8 mouse cellular contexts compared by ENCODE assay signal in genomic region chr9:89827564-89827963, GRCm38 (mm10).
DNase-seq lines count a peak whose midpoint lies in the region; ATAC-seq lines count a peak whose summit lies in the region.
"Had no signal": no experiment of that assay in that cellular context is flagged by ENCODE, and none has a peak within 500 bp of the region (broad histone marks: within the 10 kb centered on the region; RNA-seq: fewer than 3 reads in every experiment).

No protein-coding gene starts in this region.

- no peaks in the 10 kb centered on the region for H3K27me3 ChIP-seq in limb, embryonic 11.5 days (ENCODE audit: control insufficient read depth, insufficient read depth, low read length)
- no peaks in the 10 kb centered on the region for H3K27me3 ChIP-seq in limb, embryonic 10.5 days (ENCODE audit: low read depth, poor library complexity, severe bottlenecking)
- 0 out of 2 replicates have a peak, but pooled peaks cover 4% of the 10 kb centered on the region for H3K27me3 ChIP-seq in embryonic facial prominence, embryonic 13.5 days
- H3K27me3 ChIP-seq in forebrain, embryonic 14.5 days (replicated peaks; ENCODE audit: control insufficient read depth, insufficient read depth, low read length) = 0 out of 2 replicates have a peak, but pooled peaks cover 3% of the 10 kb centered on the region
- no peaks in the 10 kb centered on the region for H3K27me3 ChIP-seq in liver, embryonic 13.5 days

- no peaks in the 10 kb centered on the region for H3K9me3 ChIP-seq in limb, embryonic 11.5 days (ENCODE audit: control insufficient read depth, low read length)
- H3K9me3 ChIP-seq in limb, embryonic 10.5 days (replicated peaks) = no peaks in the 10 kb centered on the region
- H3K9me3 ChIP-seq in embryonic facial prominence, embryonic 13.5 days = no peaks in the 10 kb centered on the region
- no peaks in the 10 kb centered on the region for H3K9me3 ChIP-seq in forebrain, embryonic 14.5 days (replicated peaks; ENCODE audit: control insufficient read depth, low read length)
- H3K9me3 ChIP-seq in liver, embryonic 13.5 days (replicated peaks) = no peaks in the 10 kb centered on the region
- H3K9me3 ChIP-seq: limb, embryonic 12.5 days had no signal

- H3K4me2 ChIP-seq in limb, embryonic 11.5 days (ENCODE audit: low read depth, severe bottlenecking) = 0 out of 2 replicates have a peak overlapping the region, but pooled peaks have one; percentile 22
- H3K4me2 ChIP-seq in embryonic facial prominence, embryonic 13.5 days = peak overlapping the region; percentile 45; the same call in 1 of the 2 replicates
- H3K4me2 ChIP-seq in forebrain, embryonic 14.5 days (ENCODE audit: low read length) = no peak overlapping the region
- peak overlapping the region; percentile 38; the same call in 1 of the 2 replicates for H3K4me2 ChIP-seq in liver, embryonic 13.5 days

- no peak overlapping the region for H3K9ac ChIP-seq in limb, embryonic 11.5 days (ENCODE audit: low read length)
- H3K9ac ChIP-seq in embryonic facial prominence, embryonic 13.5 days = no peak overlapping the region
- H3K9ac ChIP-seq in forebrain, embryonic 14.5 days (ENCODE audit: low read length) = no peak overlapping the region
- H3K9ac ChIP-seq in liver, embryonic 13.5 days = no peak overlapping the region
- H3K9ac ChIP-seq: limb, embryonic 12.5 days had no signal

- ATAC-seq in limb, embryonic 11.5 days (ENCODE audit: insufficient number of reproducible peaks, low FRiP score, low TSS enrichment, low read depth) = no peak
- no peak for ATAC-seq in embryonic facial prominence, embryonic 13.5 days (ENCODE audit: insufficient number of reproducible peaks, insufficient read depth, low FRiP score, low TSS enrichment, low read depth)
- ATAC-seq in forebrain, embryonic 14.5 days = peak; percentile 58
- ATAC-seq in liver, embryonic 13.5 days (ENCODE audit: low read depth) = no peak

- H3K4me3 ChIP-seq in limb, embryonic 11.5 days (ENCODE audit: low read depth, low read length) = no peak overlapping the region
- no peak overlapping the region for H3K4me3 ChIP-seq in limb, embryonic 10.5 days
- no peak overlapping the region; the same call in 1 of the 2 replicates for H3K4me3 ChIP-seq in embryonic facial prominence, embryonic 13.5 days
- H3K4me3 ChIP-seq in forebrain, embryonic 14.5 days (ENCODE audit: low read depth, low read length) = no peak overlapping the region
- no peak overlapping the region for H3K4me3 ChIP-seq in liver, embryonic 13.5 days (replicated peaks)

- H3K4me1 ChIP-seq in limb, embryonic 11.5 days (ENCODE audit: control insufficient read depth, insufficient read depth, low read length) = no peaks in the 10 kb centered on the region
- H3K4me1 ChIP-seq in limb, embryonic 10.5 days = no peaks in the 10 kb centered on the region
- H3K4me1 ChIP-seq in embryonic facial prominence, embryonic 13.5 days = no peaks in the 10 kb centered on the region
- 0 out of 2 replicates have a peak, but pooled peaks cover 3% of the 10 kb centered on the region for H3K4me1 ChIP-seq in forebrain, embryonic 14.5 days (ENCODE audit: control insufficient read depth, insufficient read depth, low read length)
- H3K4me1 ChIP-seq in liver, embryonic 13.5 days (replicated peaks) = no peaks in the 10 kb centered on the region
- H3K4me1 ChIP-seq: limb, embryonic 12.5 days had no signal

- WGBS in limb, embryonic 11.5 days = 61% methylated on average over 5 of the region's 5 CpGs
- WGBS in limb, embryonic 10.5 days = 65% methylated on average over 5 of the region's 5 CpGs
- 54% methylated on average over 5 of the region's 5 CpGs for WGBS in embryonic facial prominence, embryonic 13.5 days
- 34% methylated on average over 5 of the region's 5 CpGs for WGBS in forebrain, embryonic 14.5 days
- 55% methylated on average over 5 of the region's 5 CpGs for WGBS in liver, embryonic 13.5 days (ENCODE audit: insufficient replicate concordance)

- no peak overlapping the region for H3K27ac ChIP-seq in limb, embryonic 11.5 days (replicated peaks; ENCODE audit: low read depth, low read length)
- H3K27ac ChIP-seq in limb, embryonic 10.5 days = no peak overlapping the region
- no peak overlapping the region for H3K27ac ChIP-seq in embryonic facial prominence, embryonic 13.5 days
- H3K27ac ChIP-seq in forebrain, embryonic 14.5 days (ENCODE audit: low read depth, low read length) = no peak overlapping the region
- H3K27ac ChIP-seq in liver, embryonic 13.5 days = no peak overlapping the region
- H3K27ac ChIP-seq: limb, embryonic 12.5 days had no signal

- no peak for DNase-seq in limb, embryonic 11.5 days (ENCODE audit: low spot score)
- DNase-seq in limb, embryonic 10.5 days (ENCODE audit: low spot score) = no peak
- DNase-seq in forebrain, embryonic 14.5 days (ENCODE audit: low spot score) = peak; percentile 62
- no peak for DNase-seq in liver, embryonic 13.5 days
- no peak for DNase-seq in urinary bladder, adult 2 months (ENCODE audit: low spot score)
- DNase-seq in adrenal gland, adult 2 months = no peak

- no peaks in the 10 kb centered on the region for H3K36me3 ChIP-seq in limb, embryonic 11.5 days (ENCODE audit: control insufficient read depth, insufficient read depth, low read length)
- no peaks in the 10 kb centered on the region for H3K36me3 ChIP-seq in limb, embryonic 10.5 days
- H3K36me3 ChIP-seq in embryonic facial prominence, embryonic 13.5 days = no peaks in the 10 kb centered on the region
- H3K36me3 ChIP-seq in forebrain, embryonic 14.5 days (ENCODE audit: control insufficient read depth, insufficient read depth, low read length) = no peaks in the 10 kb centered on the region
- no peaks in the 10 kb centered on the region for H3K36me3 ChIP-seq in liver, embryonic 13.5 days
- H3K36me3 ChIP-seq: limb, embryonic 12.5 days had no signal
